Comparison of ENCODE assay signal across 1 mouse cellular context in genomic region chr19:10042232-10042631, GRCm38 (mm10).
TF ChIP-seq lines count a peak whose summit lies in the region.

No protein-coding gene starts in this region.

TF ChIP-seq in MEL, 35 proteins besides CTCF, POLR2A, EP300 and RAD21 (continued from another document):
- TF ChIP-seq RCOR1 (IDR thresholded peaks at IDR 0.05; ENCODE audit: low read depth, low read length) (peak; percentile 52; the same call in 1 of the 2 replicates), ELF1 (IDR thresholded peaks at IDR 0.05; ENCODE audit: low read depth, low read length) (no peak), MAX (IDR thresholded peaks at IDR 0.05; ENCODE audit: low read length) (peak; percentile 36; the same call in 1 of the 2 replicates), TAL1 (IDR thresholded peaks at IDR 0.05; ENCODE audit: low read length) (peak; percentile 86), MAZ (IDR thresholded peaks at IDR 0.05; ENCODE audit: low read depth, low read length) (0 out of 2 replicates have a peak, but pooled peaks have one; percentile 70), MAFK (IDR thresholded peaks at IDR 0.05; ENCODE audit: borderline replicate concordance, low read depth, low read length) (0 out of 2 replicates have a peak, but pooled peaks have one; percentile 11), BHLHE40 (IDR thresholded peaks at IDR 0.05; ENCODE audit: borderline replicate concordance, low read depth, low read length) (peak; percentile 43; the same call in 1 of the 2 replicates), MXI1 (IDR thresholded peaks at IDR 0.05; ENCODE audit: low read depth, low read length) (peak; percentile 55; the same call in 1 of the 2 replicates), TCF12 (IDR thresholded peaks at IDR 0.05; ENCODE audit: low read depth, low read length) (peak; percentile 93)
TF ChIP-seq in MEL: peak in this region for 13.
